8 mouse cellular contexts compared by ENCODE assay signal in genomic region chr4:151902689-151903241, GRCm38 (mm10). TPM values are rescaled to one million over a fixed set of nuclear protein-coding genes. Genes with fewer than 3 reads are reported as not detected.
A peak's percentile ranks its signal among the peaks of the same experiment; 100 is the strongest.
DNase-seq lines count a peak whose midpoint lies in the region; ATAC-seq and TF ChIP-seq lines count a peak whose summit lies in the region.
"Had no signal": no experiment of that assay in that cellular context is flagged by ENCODE, and none has a peak within 500 bp of the region (broad histone marks: within the 10 kb centered on the region; RNA-seq: fewer than 3 reads in every experiment).

No protein-coding gene starts in this region.

- peak; percentile 79 for DNase-seq in adrenal gland, adult 2 months
- peak; percentile 74 to 78 for DNase-seq in cerebellum, adult 2 months
- no peak for DNase-seq in frontal cortex, postnatal 25 days (ENCODE audit: low spot score in 2 of 2)
- DNase-seq in retina, postnatal 1 day, result no peak
- DNase-seq in embryo, embryonic 10.5 days (ENCODE audit: low spot score), result no peak
- DNase-seq: liver, embryonic 13.5 days had no signal

- H3K4me3 ChIP-seq in cerebellum, adult 2 months (replicated peaks; ENCODE audit: insufficient read depth, low read depth, low read length), result peak overlapping the region; percentile 13
- no peak overlapping the region for H3K4me3 ChIP-seq in heart, embryonic 16.5 days (ENCODE audit: low read length)
- no peak overlapping the region for H3K4me3 ChIP-seq in liver, embryonic 12.5 days
- H3K4me3 ChIP-seq: liver, embryonic 13.5 days had no signal

- peak overlapping the region; percentile 32; the same call in 1 of the 2 replicates for H3K9ac ChIP-seq in heart, embryonic 16.5 days (ENCODE audit: low read length)
- H3K9ac ChIP-seq in liver, embryonic 12.5 days, result no peak overlapping the region
- H3K9ac ChIP-seq: liver, embryonic 13.5 days had no signal

- peak overlapping the region; percentile 41 for H3K4me2 ChIP-seq in heart, embryonic 16.5 days (ENCODE audit: low read depth, low read length)
- no peak overlapping the region for H3K4me2 ChIP-seq in liver, embryonic 12.5 days
- H3K4me2 ChIP-seq: liver, embryonic 13.5 days had no signal

- H3K9me3 ChIP-seq in heart, embryonic 16.5 days (replicated peaks; ENCODE audit: control insufficient read depth, low read length), result peaks cover 7% of the 10 kb centered on the region; the same call in 1 of the 2 replicates
- peaks cover 7% of the 10 kb centered on the region; the same call in 1 of the 2 replicates for H3K9me3 ChIP-seq in liver, embryonic 12.5 days (replicated peaks)

- ATAC-seq in heart, embryonic 16.5 days (replicated peaks; ENCODE audit: extremely low read depth, insufficient read depth, low FRiP score), result peak; percentile 80
- peak; percentile 54 for ATAC-seq in liver, embryonic 12.5 days

- H3K36me3 ChIP-seq in heart, embryonic 16.5 days (ENCODE audit: control insufficient read depth, insufficient read depth), result no peaks in the 10 kb centered on the region
- H3K36me3 ChIP-seq in liver, embryonic 12.5 days, result no peaks in the 10 kb centered on the region
- H3K36me3 ChIP-seq: liver, embryonic 13.5 days had no signal

- no peaks in the 10 kb centered on the region for H3K27me3 ChIP-seq in cerebellum, adult 2 months (ENCODE audit: control insufficient read depth, insufficient read depth, low read length)
- H3K27me3 ChIP-seq in heart, embryonic 16.5 days (ENCODE audit: control insufficient read depth, insufficient read depth, low read length), result no peaks in the 10 kb centered on the region
- H3K27me3 ChIP-seq in liver, embryonic 12.5 days (replicated peaks), result peaks cover 37% of the 10 kb centered on the region

- no peak for TF ChIP-seq CTCF in cerebellum, adult 2 months (IDR thresholded peaks at IDR 0.05; ENCODE audit: borderline replicate concordance, insufficient read depth, low read depth, low read length)

- peaks cover 16% of the 10 kb centered on the region for H3K4me1 ChIP-seq in cerebellum, adult 2 months (ENCODE audit: control insufficient read depth, insufficient read depth, low read length)
- peaks cover 22% of the 10 kb centered on the region for H3K4me1 ChIP-seq in heart, embryonic 16.5 days (ENCODE audit: control insufficient read depth, insufficient read depth, low read length)
- H3K4me1 ChIP-seq in liver, embryonic 12.5 days, result peaks cover 22% of the 10 kb centered on the region

- peak overlapping the region; percentile 9; the same call in 1 of the 2 replicates for H3K27ac ChIP-seq in cerebellum, adult 2 months (ENCODE audit: insufficient read depth, low read length)
- H3K27ac ChIP-seq in heart, embryonic 16.5 days (ENCODE audit: low read length), result peak overlapping the region; percentile 86
- no peak overlapping the region for H3K27ac ChIP-seq in liver, embryonic 12.5 days
- H3K27ac ChIP-seq: liver, embryonic 13.5 days had no signal

- 6% methylated on average over 14 of the region's 14 CpGs for WGBS in cerebellum, adult 2 months
- WGBS in heart, embryonic 16.5 days, result 35% methylated on average over 14 of the region's 14 CpGs
- 33% methylated on average over 14 of the region's 14 CpGs for WGBS in liver, embryonic 12.5 days (ENCODE audit: insufficient replicate concordance)

- no peak for TF ChIP-seq POLR2A in cerebellum, adult 2 months (IDR thresholded peaks at IDR 0.05; ENCODE audit: borderline replicate concordance, insufficient read depth, low read length)

RNA-seq across cellular contexts. Expression of gene Dnajc11, which starts 30.7 kb away (rescaled TPM):
- total RNA-seq in adrenal gland, adult 2 months (2021), result 100 to 1,000 TPM in 1 of 2 experiments, 10 to 100 TPM in 1; 97.7 to 103 TPM
- 84.5 and 107 TPM in 2 replicates for polyA plus RNA-seq in adrenal gland, adult 2 months (2012; rRNA removed)
- 73.2 and 77.0 TPM in 2 replicates for polyA plus RNA-seq in cerebellum, adult 2 months (2012; rRNA removed)
- 57.7 and 63.8 TPM in 2 replicates for polyA plus RNA-seq in heart, embryonic 16.5 days (2015; fragmentation: Nextera tagmentation; extraction: Ambion mirVana)
- 74.4 and 85.1 TPM in 2 replicates for polyA plus RNA-seq in liver, embryonic 12.5 days (2016; fragmentation: Nextera tagmentation; extraction: Ambion mirVana)

RNA-seq across cellular contexts. Expression of gene Camta1, which starts 41.1 kb away (rescaled TPM):
- total RNA-seq in adrenal gland, adult 2 months (2021), result 10 to 100 TPM; 24.0 to 35.0 TPM
- 7.3 and 8.5 TPM in 2 replicates for polyA plus RNA-seq in adrenal gland, adult 2 months (2012; rRNA removed)
- 155 and 168 TPM in 2 replicates for polyA plus RNA-seq in cerebellum, adult 2 months (2012; rRNA removed)
- polyA plus RNA-seq in heart, embryonic 16.5 days (2015; fragmentation: Nextera tagmentation; extraction: Ambion mirVana), result 141 and 142 TPM in 2 replicates
- polyA plus RNA-seq in liver, embryonic 12.5 days (2016; fragmentation: Nextera tagmentation; extraction: Ambion mirVana), result 49.6 and 59.1 TPM in 2 replicates

Comparison
In these comparisons a context has a peak if more than half of its experiments do, and no peak if none do; other contexts are left out.
1. DNase-seq: peak in adrenal gland, adult 2 months (single experiment) and cerebellum, adult 2 months (2 of 2); none in frontal cortex, postnatal 25 days (0 of 2), retina, postnatal 1 day (single experiment) and embryo, embryonic 10.5 days (single experiment).